Mouse (Mus musculus) stomach, postnatal 0 days (tissue): ENCODE measurements around the gene Kras. TPM values are rescaled to one million over a fixed set of nuclear protein-coding genes. Genes with fewer than 3 reads are reported as not detected.

ENCODE experiments used
- ATAC-seq: fragments of 200-750 bp; cut with Nextera tagmentation; 2 replicates; pipeline ENCODE4 v1.8.0; 2017; ENCODE audit not compliant: low FRiP score, low TSS enrichment
- DNase-seq: peaks from one replicate; pipeline ENCODE4 v3.0.0-alpha.2; 2016; ENCODE audit warnings: low spot score
- H3K27ac ChIP-seq: fragments of 300-500 bp; sonication (generic); replicated peaks from 2 replicates; pipeline ENCODE4 v1.5.1; 2014; ENCODE audit warnings: mild to moderate bottlenecking, control low read depth
- H3K27me3 ChIP-seq: fragments of 300-500 bp; sonication (generic); 2 replicates; pipeline ENCODE4 v1.6.1; 2014; ENCODE audit warnings: low read length; ENCODE audit not compliant: control insufficient read depth, insufficient read depth
- H3K36me3 ChIP-seq: fragments of 300-500 bp; sonication (generic); 2 replicates; pipeline ENCODE4 v1.6.1; 2014; ENCODE audit warnings: low read length, mixed read lengths; ENCODE audit not compliant: control insufficient read depth, insufficient read depth
- H3K4me1 ChIP-seq: fragments of 300-500 bp; sonication (generic); replicated peaks from 2 replicates; pipeline ENCODE4 v1.6.1; 2014; ENCODE audit warnings: antibody characterized with exemption; ENCODE audit not compliant: control insufficient read depth, insufficient read depth
- H3K4me2 ChIP-seq: fragments of 300-500 bp; sonication (generic); replicated peaks from 2 replicates; pipeline ENCODE4 v1.6.1; 2014; ENCODE audit warnings: low read depth, mild to moderate bottlenecking, control low read depth, moderate library complexity
- H3K4me3 ChIP-seq: fragments of 300-500 bp; sonication (generic); 2 replicates; pipeline ENCODE4 v1.5.1; 2014; ENCODE audit warnings: low read depth, low read length, control low read depth
- H3K9ac ChIP-seq: fragments of 300-500 bp; sonication (generic); 2 replicates; pipeline ENCODE4 v1.6.1; 2014; ENCODE audit warnings: mild to moderate bottlenecking, low read length, control low read depth, mixed read lengths
- H3K9me3 ChIP-seq: fragments of 300-500 bp; sonication (generic); 2 replicates; pipeline ENCODE4 v1.6.1; 2016; ENCODE audit warnings: low read length; ENCODE audit not compliant: control insufficient read depth
- CTCF ChIP-seq: IDR thresholded peaks from 2 replicates; pipeline ENCODE4 v1.5.1; 2016; ENCODE audit warnings: antibody characterized with exemption, low read depth, mild to moderate bottlenecking, moderate library complexity
- EP300 ChIP-seq: optimal IDR thresholded peaks from 2 replicates; pipeline ENCODE3; 2016; ENCODE audit warnings: antibody characterized with exemption
- WGBS: fragments of 180-500 bp; shearing (Covaris S2); extraction: QIAGEN DNeasy Blood & Tissue Kit; methylation state at CpG from one replicate; pipeline ENCODE4 v1.1.7; 2014; 5-methylcytosine and 5-hydroxymethylcytosine counted together
- polyA plus RNA-seq: library from polyadenylated mRNA; unstranded; fragments of >200 nt; fragmentation: Nextera tagmentation; extraction: Ambion mirVana; gene quantifications from 2 replicates; pipeline ENCODE4 v1.2.1, GENCODE M21; 2015

Kras gene
- polyA plus RNA-seq, 1 experiment from 2014 or later, result 59.2 TPM

DNA sequence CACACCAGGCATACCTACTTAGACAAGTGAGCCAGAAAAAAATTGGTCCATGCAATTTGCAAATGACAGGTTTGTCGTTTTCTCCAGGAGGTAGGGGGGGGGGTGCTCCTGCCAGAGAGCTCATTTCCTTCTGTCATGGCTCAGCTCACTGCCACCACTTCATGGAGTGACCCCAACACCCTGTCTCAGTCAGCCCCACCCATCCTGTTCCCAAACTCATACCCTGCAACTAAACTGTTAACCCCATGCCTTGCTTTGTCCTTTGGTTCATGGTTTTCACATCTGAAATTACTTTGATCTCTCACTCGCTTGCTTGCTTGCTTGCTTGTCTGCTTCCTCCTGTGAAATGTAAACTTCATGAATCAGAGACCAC lies 6.6 kb upstream of the Kras start:
- ATAC-seq (peak; percentile 18; the same call in 1 of the 2 replicates), DNase-seq (no peak)
- Histone ChIP-seq H3K4me3 (no peak overlapping the region), H3K27me3 (no peaks in the 10 kb centered on the region), H3K36me3 (no peaks in the 10 kb centered on the region), H3K4me1 (no peaks in the 10 kb centered on the region), H3K9ac (no peak overlapping the region), H3K4me2 (no peak overlapping the region), H3K27ac (peak overlapping the region; percentile 73), H3K9me3 (no peaks in the 10 kb centered on the region)
- TF ChIP-seq EP300 (no peak), CTCF (no peak)
- WGBS, result 31% methylated on average over 2 of the region's 2 CpGs

DNA sequence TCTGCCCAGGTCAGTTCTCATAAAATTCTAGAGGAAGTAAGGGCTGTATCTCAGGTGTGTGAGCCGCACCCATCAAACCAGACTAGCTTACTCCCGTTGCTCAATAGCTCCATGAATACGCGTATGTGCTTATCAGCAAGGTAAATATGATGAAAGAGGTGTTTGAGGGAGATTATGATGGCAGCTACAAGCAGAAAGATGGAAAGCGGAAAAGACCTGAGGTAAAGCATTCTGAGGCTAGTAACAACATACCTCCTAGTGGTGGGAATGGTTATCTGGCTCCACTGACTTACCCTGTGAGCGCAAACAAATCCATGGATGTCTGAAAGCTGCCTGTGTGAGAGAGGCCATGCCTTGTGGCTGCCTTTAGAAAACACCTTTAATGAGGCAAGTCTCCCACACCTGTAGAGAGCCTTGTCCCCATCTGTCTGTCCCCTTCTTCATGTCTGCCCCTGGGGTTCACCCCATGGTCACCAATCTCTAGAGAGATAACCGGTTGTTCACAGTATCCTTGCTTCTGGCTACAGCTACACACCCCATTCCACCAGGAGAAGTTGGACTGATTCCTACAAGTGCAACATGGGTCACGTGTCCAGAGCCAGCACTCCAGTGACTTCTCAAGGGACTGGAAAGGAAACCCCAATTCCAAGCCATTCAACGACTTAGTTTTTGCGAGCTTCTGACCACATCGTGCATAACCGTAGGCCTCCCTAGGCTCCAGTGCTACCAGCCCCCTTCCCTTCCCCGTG lies 6.1 kb upstream of the Kras start:
- Histone ChIP-seq H3K4me2 (no peak overlapping the region), H3K36me3 (no peaks in the 10 kb centered on the region), H3K27me3 (no peaks in the 10 kb centered on the region), H3K27ac (peak overlapping the region; percentile 73), H3K4me3 (no peak overlapping the region), H3K9me3 (no peaks in the 10 kb centered on the region), H3K9ac (no peak overlapping the region), H3K4me1 (no peaks in the 10 kb centered on the region)
- DNase-seq, result peak; percentile 62
- 56% methylated on average over 13 of the region's 13 CpGs for WGBS
- ATAC-seq, result peak; percentile 94
- no peak for TF ChIP-seq EP300
- peak; percentile 67 for TF ChIP-seq CTCF

DNA sequence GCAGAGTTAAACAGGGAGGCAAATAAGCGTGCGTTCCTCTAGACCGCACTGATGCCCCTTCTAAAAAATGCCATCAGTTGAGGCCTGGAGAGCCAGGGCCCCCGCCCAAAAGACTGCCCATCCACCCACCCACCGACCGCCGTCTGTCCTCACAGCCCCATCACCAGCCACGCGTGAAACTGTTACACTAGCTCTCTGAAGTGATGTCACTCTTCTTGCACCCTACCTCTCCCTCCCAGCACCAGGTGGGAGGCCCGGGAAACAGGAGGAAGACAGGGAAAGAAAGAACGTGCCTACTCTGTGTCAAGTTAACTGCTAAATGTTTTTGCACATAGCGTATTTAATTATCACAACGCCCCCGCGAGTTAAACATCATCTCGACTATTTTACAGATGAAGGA lies 781 bp upstream of the Kras start:
- Histone ChIP-seq H3K36me3 (no peaks in the 10 kb centered on the region), H3K27ac (peak overlapping the region; percentile 95), H3K9me3 (no peaks in the 10 kb centered on the region), H3K4me2 (peak overlapping the region; percentile 69), H3K4me3 (peak overlapping the region; percentile 89), H3K9ac (peak overlapping the region; percentile 93), H3K4me1 (peaks cover 2% of the 10 kb centered on the region; the same call in 1 of the 2 replicates), H3K27me3 (no peaks in the 10 kb centered on the region)
- DNase-seq (peak; percentile 35), ATAC-seq (no peak)
- TF ChIP-seq CTCF (no peak), EP300 (no peak)
- 15% methylated on average over 16 of the region's 16 CpGs for WGBS

DNA sequence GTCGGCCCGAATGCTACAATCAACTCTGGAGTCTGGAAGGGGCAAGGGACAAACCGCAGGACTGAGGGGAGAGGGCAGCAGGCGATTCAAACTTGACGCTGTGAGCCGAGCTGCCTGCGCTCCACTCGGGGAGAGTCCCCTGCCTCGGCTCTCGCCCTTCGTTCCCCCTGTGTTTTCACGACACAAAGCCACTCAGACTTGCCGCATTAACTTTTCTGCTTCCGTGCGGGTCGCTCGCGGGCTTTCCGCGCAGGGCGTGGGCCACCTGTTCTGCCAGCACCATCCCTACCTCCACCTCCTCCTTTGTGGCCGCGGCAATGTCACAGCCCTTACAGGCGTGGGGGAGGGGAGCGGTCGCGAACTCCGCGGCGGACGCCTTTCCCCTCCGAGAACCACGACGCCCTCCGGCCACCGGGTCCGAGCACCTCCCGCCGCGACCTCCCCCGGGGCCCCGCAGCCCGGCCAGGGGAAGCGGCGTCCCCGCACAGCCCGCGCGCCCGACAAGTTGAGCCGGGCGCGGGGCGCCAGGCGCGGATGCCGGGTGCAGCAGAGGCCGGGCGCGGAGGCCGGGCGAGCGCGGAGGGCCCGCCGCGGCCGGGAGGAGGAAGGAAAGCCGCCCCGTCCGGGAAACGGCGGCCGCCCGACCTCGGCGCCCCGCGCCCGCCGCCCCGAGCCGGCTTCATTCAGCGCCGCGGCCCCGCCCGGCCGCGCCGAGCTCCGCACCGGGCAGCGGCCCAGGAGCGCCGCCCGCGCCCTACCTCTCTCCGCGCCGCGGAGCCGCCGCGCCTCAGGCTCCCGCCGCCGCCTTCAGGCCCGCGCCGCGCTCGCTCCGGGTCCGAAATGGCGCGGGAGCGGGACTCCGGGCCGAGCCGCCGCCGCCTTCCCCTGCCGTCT lies 501 bp downstream of the Kras start:
- TF ChIP-seq EP300 (no peak), CTCF (no peak)
- under 1% methylated on average over 47 of the region's 124 CpGs for WGBS
- Histone ChIP-seq H3K4me3 (peak overlapping the region; percentile 89), H3K4me1 (peaks cover 2% of the 10 kb centered on the region; the same call in 1 of the 2 replicates), H3K36me3 (no peaks in the 10 kb centered on the region), H3K27ac (peak overlapping the region; percentile 95), H3K9me3 (no peaks in the 10 kb centered on the region), H3K27me3 (no peaks in the 10 kb centered on the region), H3K9ac (peak overlapping the region; percentile 93), H3K4me2 (peak overlapping the region; percentile 81)
- ATAC-seq (peak; percentile 62), DNase-seq (peak; percentile 75)

DNA sequence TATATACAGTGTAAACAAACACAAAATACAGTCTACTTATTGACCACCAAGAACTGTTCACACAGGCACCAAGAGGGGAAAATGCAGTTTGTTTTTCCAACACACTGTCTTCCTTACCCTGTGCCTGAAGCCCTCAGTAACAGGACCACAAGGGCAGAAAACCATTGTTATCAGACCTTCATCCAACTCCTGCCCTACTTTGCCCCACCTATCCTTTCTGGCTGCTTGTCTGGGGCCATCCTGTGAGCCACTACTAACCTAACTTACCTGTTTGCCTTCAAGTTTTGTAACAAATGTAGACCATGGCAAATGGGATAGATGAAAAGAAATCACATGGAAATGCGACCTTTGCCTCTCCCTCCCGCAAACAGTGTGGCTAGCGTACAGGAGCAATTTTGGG lies 2.2 kb downstream of the Kras start:
- no peak for ATAC-seq
- Histone ChIP-seq H3K27me3 (no peaks in the 10 kb centered on the region), H3K4me3 (no peak overlapping the region), H3K4me2 (0 out of 2 replicates have a peak overlapping the region, but pooled peaks have one; percentile 6), H3K9me3 (no peaks in the 10 kb centered on the region), H3K4me1 (peaks cover 2% of the 10 kb centered on the region; the same call in 1 of the 2 replicates), H3K9ac (no peak overlapping the region), H3K27ac (no peak overlapping the region), H3K36me3 (no peaks in the 10 kb centered on the region)
- DNase-seq, result no peak
- WGBS, result 78% methylated on average over 3 of the region's 3 CpGs
- TF ChIP-seq EP300 (no peak), CTCF (no peak)
